Mouse (Mus musculus) hematopoietic stem cell, adult 5-6 weeks (primary cell): ENCODE measurements around the gene Wbp2. TPM values are rescaled to one million over a fixed set of nuclear protein-coding genes. Genes with fewer than 3 reads are reported as not detected.

Experiments used
- ATAC-seq, 2 experiments: fragments of 125-278 bp in 1 of 2; replicated peaks in 1 of 2; 2 replicates each; pipeline ENCODE4 v1.8.0; 2016 to 2017; ENCODE audit warnings: inconsistent platforms in 2 of 2, mild to moderate bottlenecking in 2 of 2, moderate number of reproducible peaks in 2 of 2, low read depth in 1 of 2, moderate TSS enrichment in 1 of 2; ENCODE audit not compliant: low FRiP score in 2 of 2, poor library complexity in 2 of 2, severe bottlenecking in 2 of 2, insufficient read depth in 1 of 2, low TSS enrichment in 1 of 2
- total RNA-seq: library from RNA; stranded (forward); fragments of 172-1452, 232-1000 nt; gene quantifications from 2 replicates; pipeline ENCODE4 v1.2.3, GENCODE M21; 2017

Wbp2 gene
- total RNA-seq, 1 experiment from 2014 or later, result 44.8 TPM

DNA sequence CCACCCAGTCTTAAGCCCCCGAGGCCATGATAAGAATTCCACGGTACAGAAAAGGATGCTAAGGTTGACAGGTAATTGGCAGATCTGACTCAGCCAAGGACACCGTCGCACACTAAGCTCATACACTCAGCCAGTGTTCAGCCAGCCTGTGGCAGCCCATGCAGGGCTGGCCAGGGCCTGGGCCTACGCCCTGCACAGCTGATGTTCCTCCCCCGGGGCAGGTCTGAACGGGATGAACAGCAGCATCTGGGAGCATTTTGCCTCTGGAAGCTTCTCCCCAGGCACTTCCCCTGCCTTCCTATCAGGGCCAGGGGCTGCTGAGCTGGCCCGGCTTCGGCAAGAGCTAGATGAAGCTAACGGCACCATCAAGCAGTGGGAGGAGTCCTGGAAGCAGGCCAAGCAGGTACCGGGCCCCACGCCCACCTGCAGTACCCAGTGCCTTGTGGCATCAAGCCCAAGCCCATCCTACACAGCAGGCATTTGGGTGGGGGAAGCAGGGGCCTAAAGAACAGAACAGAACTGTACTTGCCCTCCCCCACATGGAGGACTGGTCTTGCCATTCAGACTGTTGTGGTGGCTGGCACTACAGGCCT is 28.7 kb downstream of the Wbp2 start:
- ATAC-seq, result no peak

DNA sequence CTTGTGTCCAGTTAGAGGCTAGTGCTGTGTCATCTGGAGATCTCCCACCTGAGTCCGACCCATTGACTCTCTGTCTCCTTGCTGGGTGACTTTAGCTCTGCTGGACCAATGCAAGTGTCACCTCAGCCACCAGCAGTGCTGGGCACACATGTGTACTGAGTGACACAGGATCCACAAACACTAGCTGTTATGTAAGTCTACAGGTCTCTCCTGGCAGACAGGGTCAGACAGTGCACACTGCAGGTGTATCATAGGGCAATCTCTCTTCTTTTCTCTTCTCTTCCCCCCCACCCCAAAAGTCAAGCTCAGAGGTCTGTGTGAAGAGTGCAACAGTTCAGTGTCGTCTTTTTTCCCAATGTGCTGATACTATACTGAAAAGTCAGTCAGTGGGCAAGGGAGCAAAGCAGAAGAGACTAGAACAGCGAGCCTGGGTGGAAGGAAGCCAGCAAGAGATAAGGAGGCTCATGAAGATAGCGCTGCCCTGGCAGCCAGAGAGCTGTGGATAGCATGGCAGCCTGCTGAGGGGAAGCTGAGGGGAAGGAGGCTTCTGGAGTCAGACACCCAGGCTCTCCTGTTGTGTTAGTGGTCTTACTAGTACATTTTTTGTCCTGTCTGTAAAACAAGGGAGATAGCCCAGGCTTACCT is 29.4 kb downstream of the Wbp2 start:
- no peak; a peak in 1 of 4 replicates for ATAC-seq

DNA sequence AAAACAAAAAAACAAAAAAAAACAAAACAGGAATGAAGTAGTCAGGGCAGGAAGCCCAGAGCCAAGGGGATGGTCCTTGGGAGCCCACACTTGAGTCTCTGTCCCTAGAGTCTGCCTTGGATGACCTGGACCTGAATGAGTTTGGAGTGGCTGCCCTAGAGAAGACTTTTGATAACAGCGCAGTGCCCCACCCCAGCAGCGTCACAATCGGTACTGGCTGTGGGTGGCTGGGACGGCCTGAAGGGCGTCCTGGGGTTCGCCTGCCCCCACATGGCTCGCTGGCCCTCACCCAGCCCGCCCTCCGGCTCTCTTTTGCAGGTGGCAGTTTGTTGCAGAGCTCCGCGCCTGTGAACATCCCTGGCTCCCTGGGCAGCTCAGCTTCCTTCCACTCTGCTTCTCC is 30.9 kb downstream of the Wbp2 start:
- ATAC-seq, result no peak

DNA sequence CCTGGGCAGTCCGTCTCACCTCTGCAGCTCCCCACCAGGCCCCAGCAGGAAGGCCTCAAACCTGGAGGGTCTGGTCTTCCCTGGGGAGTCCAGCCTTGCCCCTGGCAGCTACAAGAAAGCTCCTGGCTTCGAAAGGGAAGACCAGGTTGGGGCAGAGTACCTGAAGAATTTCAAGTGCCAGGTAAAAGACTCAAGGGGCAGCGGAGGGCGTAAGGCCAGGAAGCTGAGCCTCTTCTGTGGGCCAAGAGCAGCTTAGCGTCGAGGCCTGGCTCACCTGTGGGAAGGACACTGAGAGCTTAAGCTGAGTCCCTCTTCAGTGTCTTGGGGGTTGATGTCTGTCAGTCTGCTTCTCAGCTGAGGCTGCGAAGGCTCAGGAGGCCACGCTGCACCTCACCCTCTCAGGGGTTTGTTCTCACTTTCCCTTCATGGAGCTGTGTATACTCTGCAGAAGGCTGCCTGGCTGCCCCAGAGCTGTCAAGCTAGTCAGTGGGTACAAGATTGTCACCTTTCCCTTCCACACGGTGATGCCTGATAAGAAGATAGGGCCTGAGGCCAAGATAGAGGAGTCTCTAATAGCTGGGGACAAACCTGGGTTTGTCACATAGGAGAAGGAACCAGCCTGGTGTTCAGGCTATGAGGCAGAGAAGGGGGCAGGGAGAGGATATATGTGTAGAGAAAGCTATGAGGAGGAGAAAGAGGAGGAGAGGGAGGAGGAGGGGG is 33.1 kb downstream of the Wbp2 start:
- no peak for ATAC-seq

DNA sequence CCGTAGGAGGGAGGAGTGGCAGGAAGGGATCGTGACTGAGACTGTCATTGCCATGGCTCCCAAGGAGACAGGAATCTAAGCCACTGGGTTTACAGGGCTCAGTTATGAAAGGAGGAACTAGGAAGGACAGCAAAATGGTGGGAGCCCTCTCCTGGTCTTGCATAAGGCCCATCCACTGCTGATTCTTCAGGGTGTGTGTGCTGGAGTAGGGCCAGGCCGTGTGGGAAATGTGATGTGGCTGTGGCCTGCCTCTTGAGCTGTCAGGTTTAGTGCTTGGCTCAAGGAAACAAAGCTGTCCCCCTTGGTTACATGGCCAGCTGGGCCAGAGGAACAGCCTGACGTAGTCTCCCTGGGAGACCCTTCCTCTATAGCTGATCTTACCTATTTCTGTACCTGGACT is 36.6 kb downstream of the Wbp2 start:
- ATAC-seq, result no peak

DNA sequence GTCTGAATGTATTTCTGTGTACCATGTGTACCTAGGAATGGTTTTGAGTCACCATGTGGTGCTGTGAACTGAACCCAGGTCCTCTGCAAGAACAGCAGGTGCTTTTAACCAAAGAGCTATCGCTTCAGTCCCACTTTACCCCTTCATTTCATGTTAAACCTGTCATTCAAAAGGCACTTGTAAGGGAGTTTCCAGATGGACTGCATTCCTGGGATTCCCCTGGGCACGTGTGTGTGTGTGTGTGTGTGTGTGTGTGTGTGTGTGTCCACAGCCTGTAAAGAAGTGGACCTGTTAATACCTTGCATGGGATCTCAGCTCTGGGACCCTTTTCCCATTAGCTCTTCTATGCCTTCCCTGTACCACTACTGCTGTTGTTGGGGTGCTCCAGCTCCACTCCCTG is 37.2 kb downstream of the Wbp2 start:
- ATAC-seq, result no peak

DNA sequence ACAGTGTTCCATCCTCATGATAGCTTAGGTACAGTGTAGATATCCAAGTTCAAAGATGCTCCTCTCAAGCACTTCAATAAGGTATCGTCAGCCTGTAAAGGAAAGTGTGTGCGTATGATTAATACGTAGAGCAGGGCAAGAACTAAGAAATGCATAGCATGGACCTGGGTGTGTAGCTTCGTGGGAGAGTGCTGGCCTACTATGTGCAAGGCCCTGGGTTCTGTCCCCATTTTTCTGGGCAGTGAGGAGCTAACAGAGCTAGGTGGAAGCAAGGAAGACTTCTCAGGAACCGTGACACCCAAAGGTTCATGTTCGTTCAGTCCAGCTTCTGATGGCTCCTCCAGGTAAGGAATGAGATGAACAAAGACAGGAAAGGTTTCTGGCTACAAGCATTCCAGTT is 41.6 kb downstream of the Wbp2 start:
- ATAC-seq, result no peak

DNA sequence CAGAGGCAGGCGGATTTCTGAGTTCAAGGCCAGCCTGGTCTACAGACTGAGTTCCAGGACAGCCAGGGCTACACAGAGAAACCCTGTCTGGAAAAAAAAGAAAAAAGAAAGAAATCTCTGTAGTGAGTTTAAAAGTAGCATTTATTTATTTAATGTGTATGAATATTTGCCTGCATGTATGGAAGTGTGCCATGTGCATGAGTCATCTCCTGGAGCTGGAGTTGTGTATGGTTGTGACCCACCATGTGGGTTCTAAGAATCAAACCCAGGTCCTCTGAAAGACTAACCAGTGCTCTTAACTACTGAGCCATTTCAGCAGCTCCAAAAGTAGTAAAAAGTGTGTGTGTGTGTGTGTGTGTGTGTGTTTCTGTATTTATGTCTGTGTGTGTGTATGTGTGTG is 43.5 kb downstream of the Wbp2 start:
- ATAC-seq, result no peak

DNA sequence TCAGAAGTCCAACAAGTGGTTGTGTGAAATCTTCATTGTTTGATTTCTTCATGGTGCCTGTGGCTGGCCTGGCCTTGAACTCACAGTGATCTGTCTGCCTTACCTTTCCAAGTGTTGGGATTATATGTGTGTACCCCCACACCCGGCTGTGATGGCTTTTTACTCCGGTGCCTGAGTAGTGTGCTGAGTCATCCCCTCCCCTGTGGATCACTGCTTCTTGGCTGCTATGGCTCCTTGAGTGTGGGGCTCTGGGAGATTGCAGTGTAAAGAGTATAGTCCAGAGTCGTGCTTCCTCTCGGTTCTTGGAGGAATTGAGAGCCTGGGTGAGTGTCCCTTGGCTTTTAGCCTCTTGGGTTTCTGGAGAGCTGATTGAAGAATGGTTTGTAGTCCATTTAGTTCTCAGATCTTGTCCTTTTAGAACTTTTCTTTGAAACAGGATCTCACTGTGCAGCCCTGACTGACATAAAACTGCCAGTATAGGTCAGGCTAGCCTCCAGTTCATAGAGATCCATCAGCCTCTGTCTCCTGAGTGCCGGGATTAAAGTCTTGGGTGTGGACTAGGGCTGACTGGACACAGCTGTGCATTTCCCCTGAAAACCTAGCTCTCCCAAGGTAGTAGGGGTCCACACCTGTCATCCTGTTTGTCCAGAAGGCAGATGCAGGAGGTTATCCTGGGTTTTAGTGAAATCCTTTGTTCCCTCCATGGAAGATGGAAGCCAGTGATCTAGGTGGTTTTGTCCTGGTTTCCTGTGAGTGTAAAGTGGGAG is 44.2 kb downstream of the Wbp2 start:
- no peak for ATAC-seq

DNA sequence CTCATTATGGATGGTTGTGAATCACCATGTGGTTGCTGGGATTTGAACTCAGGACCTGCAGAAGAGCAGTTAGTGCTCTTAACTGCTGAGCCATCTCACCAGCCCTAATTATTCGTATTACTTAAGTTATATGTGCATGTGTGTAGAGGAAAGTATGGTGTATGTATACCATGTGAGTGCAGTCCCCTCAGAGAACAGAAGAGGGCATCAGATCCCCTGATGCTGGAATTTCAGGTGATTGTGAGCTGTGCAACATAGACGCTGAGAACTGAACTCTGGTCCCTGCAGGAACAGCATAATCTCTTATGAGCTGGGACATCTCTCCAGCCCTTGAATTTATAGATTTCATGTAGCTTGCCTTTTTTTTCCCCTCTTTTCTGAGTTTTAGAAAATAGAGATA is 45.0 kb downstream of the Wbp2 start:
- no peak for ATAC-seq

DNA sequence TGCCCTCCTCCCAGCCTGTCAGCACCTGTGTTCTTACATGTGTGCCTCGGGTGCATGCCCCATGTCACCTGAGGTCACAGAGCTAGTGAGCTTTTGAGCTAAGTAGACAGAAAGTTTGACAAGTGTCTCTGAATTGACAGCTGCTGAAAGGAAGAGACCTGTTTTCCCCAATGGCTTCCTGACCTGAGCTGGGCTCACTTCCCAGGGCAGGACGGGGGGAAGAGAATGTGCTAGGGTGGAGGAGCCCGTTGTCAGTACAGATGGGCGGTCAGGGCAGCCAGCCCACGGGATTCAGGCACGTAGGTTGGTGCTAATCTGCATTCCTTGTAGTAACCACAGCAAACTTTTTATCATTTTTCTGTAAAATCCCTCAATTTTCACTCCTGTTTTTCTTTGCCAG is 46.2 kb downstream of the Wbp2 start:
- ATAC-seq, result no peak

DNA sequence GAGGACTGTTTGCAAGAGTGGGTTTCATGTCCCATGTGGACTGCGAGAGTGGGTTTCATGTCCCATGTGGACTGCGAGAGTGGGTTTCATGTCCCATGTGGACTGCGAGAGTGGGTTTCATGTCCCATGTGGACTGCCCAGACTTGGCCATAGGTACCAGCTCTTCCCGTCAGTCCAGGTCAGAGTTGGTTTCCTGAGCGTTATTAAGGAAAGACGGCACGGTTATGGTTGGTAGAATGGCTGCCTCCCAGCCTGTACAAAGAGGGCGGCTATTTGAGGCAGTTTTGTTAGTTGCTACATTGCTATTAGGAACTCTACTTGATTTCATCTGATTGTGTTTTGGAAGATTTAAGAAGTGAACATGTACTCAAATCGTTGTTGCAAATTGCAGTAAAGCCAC is 49.0 kb downstream of the Wbp2 start:
- ATAC-seq, result no peak

DNA sequence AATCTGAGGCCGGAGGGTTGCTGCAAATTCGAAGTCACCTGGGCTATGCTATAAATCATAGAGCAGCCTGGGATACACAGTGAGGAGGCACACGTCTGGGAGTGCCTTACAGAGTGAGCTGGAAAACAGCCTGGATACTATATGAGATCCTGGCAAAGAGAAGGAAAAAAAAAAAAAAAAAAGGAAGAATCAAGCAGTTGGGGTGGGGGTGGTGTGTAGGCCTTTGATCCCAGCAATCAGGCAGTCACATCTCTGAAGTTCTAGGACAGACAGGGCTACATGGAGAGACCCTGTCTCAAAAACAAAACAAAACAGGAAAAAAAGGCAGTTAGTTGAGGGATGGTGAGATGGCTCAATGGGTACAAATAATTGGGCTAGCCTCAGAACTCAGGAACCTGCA is 50.1 kb downstream of the Wbp2 start:
- ATAC-seq, result no peak

DNA sequence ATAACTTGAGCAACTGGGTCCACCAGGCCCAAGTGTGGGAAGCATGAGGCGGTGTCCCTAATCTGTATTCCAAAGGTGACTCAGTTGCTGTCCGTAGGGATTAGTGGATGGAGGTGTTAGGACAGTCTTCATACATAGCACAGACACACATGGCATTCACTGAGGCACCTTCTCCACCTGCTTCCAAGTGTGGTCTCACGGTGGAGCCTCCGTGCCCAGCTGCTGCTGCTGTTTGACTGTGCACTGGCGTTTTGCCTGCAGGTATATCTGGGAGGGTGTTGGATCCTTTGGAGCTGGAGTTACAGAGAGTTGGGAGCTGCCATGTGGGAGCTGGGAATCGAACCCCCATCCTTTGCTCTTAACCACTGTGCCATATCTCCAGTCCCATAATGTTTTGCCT is 52.2 kb downstream of the Wbp2 start:
- no peak for ATAC-seq

DNA sequence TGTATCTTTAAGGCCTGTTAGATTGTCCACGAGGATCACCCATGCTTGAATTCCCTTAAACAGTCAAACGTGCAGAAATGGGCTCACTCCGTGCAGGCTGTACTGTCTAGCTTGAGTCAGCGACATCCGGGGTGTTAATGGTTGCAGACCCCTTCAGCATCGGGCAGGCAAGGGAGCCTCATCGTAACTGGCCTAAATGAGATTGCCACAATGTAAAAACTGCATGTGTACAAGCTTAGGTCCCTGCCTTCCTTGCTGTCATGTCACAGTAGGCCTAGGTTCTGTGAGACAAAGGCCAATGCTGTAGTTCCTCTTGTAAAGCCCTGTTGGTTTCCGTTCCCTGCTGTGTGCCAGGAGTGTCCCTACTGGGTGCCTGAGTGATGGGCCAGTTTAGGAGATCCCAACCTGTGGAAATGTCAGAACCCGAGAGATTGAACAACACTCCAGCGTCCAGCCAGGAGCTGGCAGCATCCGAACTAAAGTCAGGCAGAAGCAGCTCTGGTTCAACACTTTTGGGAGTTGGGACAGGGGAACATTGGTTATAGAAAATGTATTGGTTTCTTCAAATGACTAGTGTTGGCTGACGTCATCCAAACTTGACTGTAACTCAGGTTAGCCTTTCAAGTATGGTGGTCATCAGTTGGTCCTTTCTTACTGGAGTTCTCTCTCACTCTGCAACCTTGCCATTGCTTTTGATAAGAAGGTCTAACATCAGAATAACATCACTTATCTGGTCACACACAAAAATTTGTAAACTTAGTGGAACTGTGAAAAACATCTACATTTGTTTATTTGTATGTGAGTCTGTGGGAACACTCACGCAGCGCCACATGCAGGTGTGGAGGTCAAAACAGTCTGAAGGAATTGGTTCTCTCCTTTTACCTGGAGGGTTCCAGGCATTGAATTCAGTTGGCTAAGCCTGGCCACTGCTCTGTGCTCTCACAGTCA is 55.6 kb downstream of the Wbp2 start:
- ATAC-seq, result peak; percentile 28 to 29; a peak in 2 of 4 replicates

DNA sequence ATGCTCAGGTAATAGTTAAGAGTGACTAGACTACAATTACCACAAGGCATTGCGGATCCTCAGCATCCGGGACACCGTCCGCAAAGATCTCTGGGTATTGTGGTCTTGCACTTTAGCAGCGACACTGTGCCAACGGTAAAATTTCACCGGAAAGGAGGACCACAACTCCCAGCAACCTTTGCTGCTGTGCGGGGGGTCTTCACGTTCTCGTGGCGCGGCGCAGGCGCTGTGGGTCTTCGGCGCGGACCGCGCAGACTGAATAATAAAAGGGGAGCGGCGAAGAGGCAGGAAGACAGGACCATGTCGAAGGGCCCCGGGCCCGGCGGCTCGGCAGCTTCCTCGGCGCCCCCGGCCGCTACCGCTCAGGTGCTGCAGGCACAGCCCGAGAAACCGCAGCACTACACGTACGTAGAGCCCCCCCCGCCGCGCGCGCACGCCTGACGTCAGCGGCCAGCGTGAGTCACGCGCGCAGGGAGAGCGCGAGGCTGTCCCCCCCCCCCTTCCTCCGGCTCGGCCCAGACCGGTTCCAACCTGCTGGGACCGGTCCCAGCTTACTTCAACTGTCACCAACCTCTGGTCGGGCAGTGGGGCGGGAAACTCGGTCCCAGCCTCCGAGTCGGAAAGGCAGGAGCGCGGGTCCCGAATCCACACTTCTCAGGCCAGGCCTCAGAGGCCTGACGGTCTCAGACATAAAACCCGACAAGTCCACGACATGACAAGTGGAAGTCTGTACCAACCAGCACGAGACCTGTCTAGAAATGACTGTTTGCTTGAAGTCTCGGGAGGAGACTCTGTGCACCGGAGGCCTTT is 56.5 kb downstream of the Wbp2 start, which contains the start of gene Unk:
Unk (plus strand) TSS at position 235 of the 810 bp plus-strand sequence.
- peak; percentile 85 to 89 for ATAC-seq
